Mouse (Mus musculus) ZHBTc4 (cell line): Measurements from ENCODE around the gene Rimbp2.

ENCODE experiments used
- DNase-seq: peaks from one replicate; pipeline ENCODE4 v3.0.0-alpha.2; 2011; ENCODE audit warnings: low read depth, low spot score

Rimbp2 gene

GRCm38 (mm10) chr5:128761118-128761517 is 192.2 kb downstream of the Rimbp2 start:
- peak; percentile 27 for DNase-seq

- DNase-seq, result no peak
Observed at GRCm38 (mm10) chr5:128746261-128746660, 207.0 kb downstream of the Rimbp2 start.

DNA sequence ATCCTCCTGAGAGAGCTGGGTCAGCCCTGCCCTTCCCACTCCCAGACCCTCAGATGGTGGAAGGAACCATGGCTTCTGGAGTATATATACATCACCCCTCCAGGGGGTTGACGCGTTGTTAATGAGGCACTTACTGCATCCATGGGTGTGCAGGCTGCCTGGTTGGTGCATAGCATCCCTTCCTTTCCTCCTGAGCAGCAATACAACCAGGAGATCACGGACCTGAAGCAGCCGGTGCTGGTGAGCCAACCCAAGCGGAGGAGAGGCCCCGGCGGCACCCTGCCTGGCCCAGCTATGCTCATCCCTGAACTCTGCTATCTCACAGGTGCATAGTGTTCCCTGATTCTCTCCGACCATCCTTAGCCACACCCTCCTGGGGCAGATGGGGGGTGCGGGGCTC is 208.1 kb downstream of the Rimbp2 start:
- no peak for DNase-seq

DNA sequence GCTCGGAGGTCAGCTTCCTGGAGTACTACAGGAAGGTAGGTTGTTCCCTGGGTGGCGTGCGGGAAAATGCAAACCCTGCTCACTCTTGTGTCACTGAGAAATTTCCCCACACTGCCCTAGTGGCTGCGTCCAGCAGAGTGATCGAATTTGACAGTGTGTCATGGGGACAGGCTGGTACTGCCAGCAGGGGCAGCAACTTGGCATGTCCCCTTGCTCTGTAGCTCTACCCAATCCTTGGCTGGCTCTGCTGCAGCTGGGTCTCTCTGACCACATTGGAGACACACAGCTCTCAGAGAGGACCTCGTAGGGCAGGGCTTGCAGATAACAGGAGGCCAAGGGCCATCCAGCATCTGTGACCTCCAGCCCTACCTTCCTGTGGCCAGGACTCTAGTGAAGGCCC is 208.9 kb downstream of the Rimbp2 start:
- DNase-seq, result no peak

DNA sequence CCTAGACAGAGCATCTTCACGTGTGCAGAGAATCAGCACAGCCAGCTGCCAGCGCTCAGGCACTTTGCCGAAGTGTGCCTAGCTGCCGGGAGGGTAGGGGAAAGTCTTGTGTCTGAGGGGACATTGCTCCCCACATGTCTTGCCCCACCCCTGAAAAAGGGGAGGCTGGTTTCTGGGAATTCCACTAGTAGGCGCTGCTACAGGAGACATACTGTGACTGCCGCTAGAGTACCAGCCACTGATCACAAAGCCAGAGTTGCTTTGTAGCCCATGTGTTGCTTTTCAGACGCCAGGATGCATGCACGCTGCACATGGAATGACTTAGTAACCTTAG is 213.5 kb downstream of the Rimbp2 start:
- no peak for DNase-seq

- no peak for DNase-seq
Observed at GRCm38 (mm10) chr5:128739168-128739837, 214.0 kb downstream of the Rimbp2 start.

- DNase-seq, result peak; percentile 59
Observed at GRCm38 (mm10) chr5:128735921-128736320, 217.4 kb downstream of the Rimbp2 start.

- DNase-seq, result peak; percentile 90
Observed at GRCm38 (mm10) chr5:128733955-128734354, 219.3 kb downstream of the Rimbp2 start.

- DNase-seq, result peak; percentile 87
Observed at GRCm38 (mm10) chr5:128732416-128733014, 220.8 kb downstream of the Rimbp2 start.

DNA sequence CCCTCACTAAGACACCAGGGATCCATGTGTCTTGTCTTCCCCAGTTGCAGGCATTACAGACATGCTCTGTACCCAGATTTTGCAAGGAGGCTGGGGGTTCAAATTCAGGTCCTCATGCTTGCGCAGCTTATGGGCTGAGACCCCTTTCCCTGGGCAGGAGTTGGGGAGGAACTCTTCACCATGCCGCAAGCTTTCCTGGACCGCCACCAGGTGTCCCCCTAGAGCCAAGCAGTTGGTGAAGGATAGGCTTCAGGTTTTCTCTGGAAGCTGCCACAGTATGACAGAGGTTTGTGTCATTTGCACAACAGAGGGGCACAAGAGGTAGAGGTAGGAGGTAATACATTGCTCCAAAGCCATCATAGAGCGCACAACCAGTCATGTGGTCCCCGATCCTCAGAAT is 222.7 kb downstream of the Rimbp2 start:
- peak; percentile 80 for DNase-seq

DNA sequence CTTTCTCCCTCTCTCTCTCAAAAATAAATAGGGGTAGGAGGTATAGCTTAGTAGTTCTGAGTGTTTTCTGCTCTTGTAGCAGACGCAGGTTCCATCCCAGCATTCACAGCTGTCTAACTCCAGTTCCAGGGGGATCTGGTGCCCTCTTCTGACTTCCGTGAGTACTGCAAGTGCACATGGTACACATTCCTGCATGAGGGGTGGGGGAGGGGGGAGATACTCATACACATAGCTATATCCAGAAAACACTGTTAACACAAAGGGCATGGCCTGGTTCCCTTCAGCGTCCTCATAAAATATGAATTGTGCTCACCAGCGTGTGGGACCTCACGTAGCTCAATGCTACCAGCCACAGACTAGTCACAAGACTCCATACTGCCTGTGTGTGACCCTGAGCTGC is 223.9 kb downstream of the Rimbp2 start:
- peak; percentile 91 for DNase-seq

- DNase-seq, result peak; percentile 70
Observed at GRCm38 (mm10) chr5:128720461-128720860, 232.8 kb downstream of the Rimbp2 start.

DNA sequence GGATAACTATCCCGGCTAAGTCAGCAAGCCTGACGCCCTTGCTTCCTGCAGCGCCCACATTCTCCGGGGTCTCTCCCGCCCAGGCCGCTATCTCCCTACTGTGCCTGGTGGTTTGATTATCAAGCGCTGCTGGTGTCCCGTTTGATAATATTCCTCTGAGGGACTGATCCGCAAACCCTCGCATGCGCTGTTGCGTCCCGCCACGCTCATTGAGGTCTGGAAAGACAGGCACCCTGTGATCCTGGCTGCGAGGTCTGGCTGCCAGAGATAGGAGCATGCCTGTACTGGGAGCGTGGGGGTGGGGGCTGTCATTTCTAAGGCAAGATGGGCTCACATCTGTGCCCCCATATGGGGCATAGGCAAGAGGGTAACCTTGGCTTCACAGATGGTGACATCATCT is 238.1 kb downstream of the Rimbp2 start:
- no peak for DNase-seq

DNA sequence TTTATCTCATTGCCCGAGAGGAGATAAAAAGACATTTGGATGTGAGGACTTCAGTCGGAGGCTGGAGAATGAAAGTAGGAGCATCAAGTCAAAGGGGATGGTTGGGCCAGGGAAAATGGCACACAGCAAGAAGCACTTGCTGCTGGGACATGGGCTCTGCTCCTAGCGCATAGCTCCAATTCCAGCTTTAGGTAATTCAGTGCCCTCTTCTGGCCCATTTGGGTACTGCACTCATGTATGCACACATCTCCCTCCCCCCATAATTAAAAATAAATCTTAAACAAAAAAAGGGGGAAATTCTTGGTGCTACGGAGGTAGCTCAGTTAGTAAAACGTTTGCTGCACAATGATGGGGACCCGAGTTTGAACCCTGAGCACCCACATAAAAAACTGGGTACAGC is 241.4 kb downstream of the Rimbp2 start:
- peak; percentile 85 for DNase-seq

DNA sequence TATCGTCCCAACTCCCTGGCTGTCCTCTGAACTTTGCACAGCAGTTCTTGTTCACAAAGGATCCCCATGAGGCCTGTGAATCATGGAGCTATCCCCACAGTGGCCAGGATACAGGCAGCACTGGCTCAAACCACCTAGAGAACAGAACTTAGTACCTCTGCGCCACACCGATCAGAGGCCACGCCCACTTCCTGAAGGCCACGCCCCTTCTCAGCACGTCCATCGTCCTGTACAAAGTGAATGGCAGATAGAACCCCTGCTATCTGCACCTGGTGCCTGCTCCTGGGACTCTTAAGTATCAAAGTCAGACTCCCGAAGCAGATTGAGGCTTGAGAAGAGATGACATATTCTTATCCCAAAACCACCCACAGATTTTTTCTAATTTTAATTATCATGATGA is 242.7 kb downstream of the Rimbp2 start:
- peak; percentile 87 for DNase-seq

GRCm38 (mm10) chr5:128708929-128709328 is 244.4 kb downstream of the Rimbp2 start:
- no peak for DNase-seq
